Mouse (Mus musculus): ENCODE measurements around the gene Crip2.

Crip2 gene

DNA sequence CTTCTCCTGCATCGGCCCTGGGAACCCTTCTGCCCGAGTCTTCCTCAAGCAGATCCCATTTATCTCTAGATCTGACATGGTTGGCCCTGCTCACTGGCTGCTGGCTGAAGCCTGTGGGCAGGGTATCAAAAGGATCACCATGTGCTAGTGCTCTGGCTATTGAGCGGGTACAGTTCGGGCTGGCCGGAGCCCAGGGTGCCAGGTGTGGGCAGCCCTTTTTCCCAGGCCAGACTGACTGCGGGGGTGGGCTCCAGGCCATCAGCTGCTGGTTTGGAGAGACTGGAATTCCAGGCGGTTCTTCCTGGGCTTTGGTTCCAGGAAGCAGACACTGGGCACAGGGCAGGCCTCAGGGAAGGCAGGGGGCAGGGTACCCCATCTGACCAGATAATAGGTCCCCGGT, 7.4 kb downstream of the Crip2 start:
- DNase-seq (ENCODE audit: low spot score), result no peak

DNA sequence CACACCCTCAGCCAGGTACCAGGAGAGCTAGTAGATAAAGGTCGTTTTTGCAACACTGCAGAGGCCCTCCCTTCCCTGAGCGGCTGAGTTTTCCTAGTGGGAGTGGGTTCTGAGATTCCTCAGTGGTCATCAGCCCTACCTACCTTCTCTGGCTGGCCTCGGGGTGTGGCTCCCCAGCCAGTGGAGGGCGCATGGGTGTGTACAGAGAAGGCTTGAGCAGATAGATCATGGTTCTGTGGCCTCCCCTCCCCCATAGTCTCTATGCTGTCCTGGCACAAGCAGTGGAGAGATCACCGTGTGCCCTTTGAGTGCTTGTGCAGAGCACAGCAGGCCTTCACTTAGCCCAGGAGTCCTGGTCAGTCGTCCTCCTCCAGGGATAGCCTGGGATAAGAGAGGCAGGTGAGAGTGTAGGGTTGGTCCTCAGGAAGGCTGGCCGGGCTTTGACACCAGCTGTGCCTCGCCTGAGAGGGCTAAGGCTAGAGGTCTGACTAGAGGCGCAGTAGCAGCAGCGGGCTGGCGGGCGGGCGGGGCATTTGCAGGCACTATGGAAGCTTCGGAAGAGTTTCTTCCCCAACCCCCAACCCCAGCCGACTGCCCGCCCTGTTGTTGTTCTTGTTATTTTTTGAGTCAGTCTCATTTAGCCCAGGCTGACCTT, 8.5 kb downstream of the Crip2 start:
- DNase-seq (ENCODE audit: low spot score), result no peak

DNA sequence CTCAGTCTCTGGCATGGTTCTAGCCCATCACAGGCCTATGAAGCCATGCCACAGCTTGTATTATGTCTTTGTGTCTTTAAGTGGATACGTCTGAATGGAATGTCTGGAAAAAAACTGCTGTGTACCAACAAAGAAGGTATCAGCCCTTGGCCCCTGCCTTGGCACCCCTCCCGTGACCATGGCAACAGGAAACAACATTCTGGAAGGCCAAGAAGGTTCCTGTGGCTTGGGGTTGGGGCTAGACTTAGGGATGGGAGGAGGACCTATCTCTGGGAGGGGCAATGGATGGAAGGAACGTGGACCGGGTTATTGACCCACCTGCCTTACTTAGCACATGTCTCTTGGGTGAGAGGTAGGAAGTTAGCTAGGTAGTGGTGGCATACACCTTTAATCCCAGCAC, 9.3 kb downstream of the Crip2 start:
- no peak for DNase-seq (ENCODE audit: low spot score)

DNA sequence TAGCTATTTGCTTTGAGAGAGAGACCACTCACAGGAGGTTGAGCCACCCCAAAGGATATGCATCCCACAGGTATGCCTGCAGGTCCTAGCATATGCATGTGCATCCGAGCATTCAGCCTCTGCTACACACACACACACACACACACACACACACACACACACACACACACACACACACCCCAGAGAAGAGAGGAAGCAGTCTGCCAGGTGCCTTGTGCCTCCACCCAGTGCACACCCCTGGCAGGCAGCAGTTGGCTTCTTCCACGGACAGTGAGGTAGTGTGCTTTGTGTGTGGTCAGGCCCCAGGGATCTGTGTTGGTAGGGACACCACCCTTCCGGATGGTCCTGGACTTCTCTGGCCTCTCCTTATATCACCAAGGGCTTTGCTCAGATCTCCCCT, 9.9 kb downstream of the Crip2 start:
- no peak for DNase-seq (ENCODE audit: low spot score)

DNA sequence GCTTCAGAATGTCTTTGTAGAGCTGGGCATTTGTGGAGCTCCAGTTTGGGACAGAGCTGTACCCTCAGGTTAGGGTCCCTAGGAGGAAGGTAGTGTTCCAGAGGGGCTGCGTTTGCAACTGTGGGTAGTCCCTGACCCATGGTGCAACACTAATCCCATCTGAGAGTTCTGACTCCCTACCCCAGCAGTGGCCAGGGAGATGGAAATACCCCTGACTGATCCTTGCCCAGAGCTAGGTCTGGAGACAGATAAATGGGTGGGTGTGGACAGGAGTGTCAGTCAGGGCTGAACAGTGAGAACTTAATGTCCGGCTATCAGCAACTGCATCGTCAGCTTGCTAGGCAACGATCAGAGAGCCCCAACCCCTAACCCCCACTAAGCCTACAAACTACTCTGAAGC, 10.6 kb downstream of the Crip2 start:
- DNase-seq (ENCODE audit: low spot score), result no peak

DNA sequence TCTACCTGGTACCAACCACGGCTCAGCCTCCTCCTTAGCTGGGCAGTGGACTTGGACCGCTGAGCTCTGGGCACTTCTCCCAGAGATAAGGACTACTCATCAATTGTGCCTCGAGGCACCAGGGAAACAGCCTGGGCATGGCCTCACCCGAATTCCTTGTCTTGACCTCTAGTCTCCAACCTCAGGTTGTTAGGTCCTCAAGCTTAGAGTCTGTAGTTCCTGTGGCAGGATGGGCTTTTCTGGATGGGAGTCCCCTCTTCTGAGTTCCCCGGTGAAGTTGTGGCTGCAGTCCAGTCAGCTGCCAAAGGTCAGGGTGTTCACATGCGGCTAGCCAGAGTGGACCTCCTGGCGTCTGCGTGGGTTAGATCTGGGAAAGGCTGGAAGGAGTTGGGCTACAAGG, 11.0 kb downstream of the Crip2 start:
- no peak for DNase-seq (ENCODE audit: low spot score)

DNA sequence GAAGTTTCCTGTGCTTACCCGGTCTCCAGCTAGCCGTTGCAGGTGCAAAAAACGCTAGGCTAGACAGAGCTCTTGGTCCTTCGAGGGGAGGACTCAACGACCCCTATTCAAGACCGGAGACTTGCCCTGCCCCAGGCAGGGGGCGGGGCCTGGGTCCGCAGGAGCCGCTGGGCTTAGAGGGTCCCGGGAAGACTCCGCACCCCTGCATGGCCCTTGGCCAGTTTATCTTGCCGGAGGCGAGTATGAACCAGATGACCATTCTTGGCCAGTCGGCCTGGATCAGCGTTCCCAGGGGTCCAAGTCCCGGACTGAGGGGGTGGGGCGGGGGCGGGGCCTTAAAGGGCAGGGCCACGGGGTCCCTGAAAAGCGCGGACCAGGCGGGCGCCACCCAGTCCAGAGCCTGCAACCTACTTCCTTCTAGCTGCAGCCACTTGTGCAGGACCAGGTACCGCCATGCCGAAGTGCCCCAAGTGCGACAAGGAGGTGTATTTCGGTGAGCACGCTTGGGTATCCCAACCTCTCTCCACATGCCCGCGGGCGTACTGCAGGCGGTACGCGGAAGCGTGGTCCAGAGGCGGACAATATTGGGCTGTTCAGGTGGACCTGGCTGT, 11.7 kb downstream of the Crip2 start:
- DNase-seq (ENCODE audit: low spot score), result no peak

DNA sequence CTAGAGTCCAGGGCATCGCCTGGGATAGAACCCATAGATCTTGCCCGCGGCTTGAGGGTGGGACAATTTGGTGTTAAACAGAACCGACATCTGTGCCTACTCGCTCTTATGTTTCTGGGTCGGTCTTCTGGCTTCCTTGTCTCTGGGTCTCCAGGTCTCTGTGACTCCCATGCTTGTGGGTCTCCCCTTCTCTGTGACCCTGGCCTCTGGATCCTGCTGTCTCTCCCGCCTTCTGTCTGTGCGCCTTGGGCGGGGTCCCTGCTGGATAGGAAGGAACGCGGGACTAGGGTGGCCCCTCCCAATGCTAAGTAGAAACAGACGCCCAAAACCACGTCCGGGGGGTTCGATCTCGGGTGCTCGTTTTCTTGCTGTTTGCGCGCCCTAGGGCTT, 12.2 kb downstream of the Crip2 start:
- no peak for DNase-seq (ENCODE audit: low spot score)

DNA sequence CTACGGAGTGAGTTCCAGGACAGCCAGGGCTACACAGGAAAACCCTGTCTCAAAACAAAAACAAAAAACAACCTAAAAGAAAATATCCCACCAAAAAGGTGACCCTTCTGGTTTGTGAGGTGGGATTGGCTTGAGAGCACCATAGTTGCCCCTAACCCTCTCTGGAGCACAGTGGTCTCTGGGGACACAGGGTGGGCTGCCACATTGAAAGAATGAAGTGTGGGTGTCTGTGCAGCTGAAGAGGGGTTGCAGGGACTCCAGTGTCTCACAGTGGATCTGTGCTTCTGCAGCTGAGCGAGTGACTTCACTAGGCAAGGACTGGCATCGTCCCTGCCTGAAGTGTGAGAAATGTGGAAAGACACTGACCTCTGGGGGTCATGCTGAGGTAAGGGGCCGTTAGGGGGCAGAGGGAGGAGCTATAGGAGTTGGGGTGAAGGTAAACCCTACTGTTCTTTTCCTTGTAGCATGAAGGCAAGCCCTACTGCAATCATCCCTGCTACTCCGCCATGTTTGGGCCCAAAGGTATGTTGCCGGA, 13.0 kb downstream of the Crip2 start:
- DNase-seq (ENCODE audit: low spot score), result no peak

DNA sequence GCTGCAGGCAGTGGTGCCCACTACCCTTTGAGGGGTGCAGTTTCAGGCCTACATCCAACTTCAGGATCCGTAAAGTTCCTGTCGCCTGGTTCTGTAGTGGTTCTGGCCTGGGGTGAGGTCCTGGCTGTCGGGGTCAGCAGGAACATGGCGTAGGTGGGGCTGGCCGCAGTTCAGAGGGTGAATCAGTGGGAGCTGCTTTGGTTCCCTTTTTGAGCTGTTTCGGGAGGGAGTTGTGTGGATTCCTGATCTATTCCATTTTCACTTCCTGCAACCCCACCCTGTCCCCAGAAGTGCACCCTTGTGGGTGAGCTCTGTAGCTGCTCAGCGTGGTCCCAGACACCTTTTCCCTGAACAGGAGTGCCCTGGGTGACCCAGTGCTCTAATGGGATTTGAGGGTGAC, 13.9 kb downstream of the Crip2 start:
- DNase-seq (ENCODE audit: low spot score), result no peak

DNA sequence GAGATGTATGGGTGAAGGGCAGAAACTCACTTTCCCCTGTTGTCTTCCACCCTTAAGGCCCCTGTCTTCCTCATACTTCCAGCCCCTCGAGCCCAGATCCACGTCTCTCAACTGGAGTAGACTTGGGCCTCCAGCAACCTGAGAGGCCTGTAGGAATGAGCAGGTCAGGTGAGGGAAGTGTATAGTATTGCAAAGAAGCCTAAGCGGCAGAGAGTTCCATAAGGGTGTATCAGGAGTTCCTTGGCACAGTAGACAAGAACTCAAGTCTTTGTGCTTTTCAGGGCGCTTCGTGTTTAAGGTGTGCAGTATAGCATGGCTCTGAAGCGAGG, 14.7 kb downstream of the Crip2 start:
- DNase-seq (ENCODE audit: low spot score), result no peak

DNA sequence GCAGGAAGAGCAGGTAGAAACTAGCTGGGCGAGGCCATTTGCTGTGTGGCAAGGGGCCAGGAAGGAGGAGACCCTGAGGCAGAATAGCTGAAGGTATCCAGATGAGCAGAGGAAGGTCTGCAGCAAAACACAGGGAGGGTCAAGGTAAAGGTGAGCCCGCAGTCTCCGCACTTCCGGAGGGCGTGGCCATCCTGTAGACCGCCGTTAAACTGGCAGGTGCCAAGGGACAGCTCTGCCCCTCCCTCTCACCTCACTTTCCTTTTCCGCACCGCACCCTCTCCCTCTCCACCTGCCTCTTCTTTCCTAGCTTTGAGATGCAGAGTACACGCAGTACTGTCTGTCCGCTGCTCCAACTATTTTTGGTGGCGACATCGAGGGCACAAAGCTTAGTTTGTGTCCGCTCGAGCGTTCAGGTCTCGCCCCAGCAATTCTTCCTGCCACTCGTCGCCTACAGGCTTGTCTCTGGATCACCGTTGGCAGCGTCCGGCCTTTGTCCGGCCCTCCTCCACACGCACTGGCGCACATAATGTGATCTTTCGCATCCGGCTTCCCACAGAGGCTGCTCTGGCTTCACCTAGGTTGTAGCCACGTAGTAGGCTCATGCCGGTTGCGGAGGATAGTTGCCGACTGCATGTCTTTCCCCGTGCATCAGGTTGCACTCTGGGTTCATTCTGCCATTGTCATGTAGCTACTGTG, 15.2 kb downstream of the Crip2 start:
- DNase-seq (ENCODE audit: low spot score), result peak; percentile 37

DNA sequence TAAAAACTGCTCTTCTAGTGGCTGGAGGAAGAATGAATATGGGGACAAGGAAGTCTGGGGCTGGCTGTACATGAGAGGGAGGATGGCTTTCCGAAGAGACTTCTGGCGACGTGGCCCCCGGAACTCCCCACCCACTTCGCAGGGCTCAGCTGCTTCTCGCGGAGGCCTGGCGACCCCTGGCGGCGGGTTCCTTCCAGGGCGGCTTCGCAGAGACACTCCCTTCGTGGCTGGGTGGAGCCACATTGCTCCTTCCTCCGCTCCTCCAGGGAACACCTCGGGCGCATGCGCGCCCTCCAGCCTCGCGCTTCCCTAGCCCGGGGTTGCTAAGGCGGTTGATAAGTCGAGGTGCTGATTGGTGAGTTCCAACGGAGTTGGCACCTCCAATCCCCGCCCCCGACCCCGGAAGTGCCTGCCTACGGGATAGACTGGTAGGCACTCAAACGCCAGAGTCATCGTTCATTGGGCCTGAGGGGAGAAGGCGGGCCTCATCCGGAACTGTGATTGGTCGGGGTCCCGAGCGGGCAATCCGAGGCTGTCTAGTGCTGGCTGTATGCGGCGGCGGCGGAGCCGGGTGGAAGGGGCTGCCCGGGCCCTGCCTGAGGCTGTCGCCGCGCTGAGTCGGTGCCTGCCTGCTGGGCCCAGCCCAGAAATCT, 16.0 kb downstream of the Crip2 start, which contains the start of gene Tedc1:
Gene Tedc1 (plus strand): TSS at position 535 of the 653 bp plus-strand sequence.
- peak; percentile 97 for DNase-seq (ENCODE audit: low spot score)

DNA sequence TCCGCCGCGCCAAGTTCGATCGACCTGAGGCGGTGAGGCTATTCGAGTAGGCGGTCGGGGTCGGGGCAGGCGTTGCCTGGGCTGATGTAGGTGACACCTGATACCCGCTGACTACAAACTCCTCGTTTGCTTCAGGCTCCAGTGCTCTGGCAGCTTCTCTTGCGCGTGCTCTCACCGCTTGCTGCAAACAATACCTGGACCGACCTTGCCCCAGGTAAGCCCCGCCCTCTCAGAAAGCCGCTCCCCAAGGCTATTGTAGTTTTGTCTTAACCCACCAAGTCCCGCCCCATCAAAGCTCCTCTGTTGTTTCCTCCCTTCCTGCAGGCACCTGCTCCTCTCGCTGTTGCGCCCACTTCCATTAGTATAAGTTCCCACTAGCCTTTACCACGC, 16.5 kb downstream of the Crip2 start:
- no peak for DNase-seq (ENCODE audit: low spot score)

DNA sequence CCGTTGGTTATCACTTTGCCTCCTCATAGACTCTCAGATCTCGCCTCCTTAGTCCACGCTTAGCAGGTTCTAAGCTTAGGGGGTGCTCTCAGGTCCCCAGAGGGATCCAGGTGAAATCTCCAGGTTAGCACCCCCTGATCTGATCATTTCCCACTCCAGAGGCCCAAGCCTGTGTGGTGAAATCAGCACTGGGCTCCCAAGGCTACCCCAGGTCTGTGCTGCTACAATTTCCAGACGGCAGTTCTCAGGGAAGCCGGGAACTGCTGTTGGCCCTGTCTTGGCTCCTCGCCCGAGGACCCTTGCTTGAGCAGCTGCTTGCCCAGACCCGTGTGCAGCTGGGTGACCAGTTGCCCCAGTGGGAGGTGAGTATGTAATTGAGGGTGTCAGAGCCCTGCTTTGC, 17.0 kb downstream of the Crip2 start:
- DNase-seq (ENCODE audit: low spot score), result no peak

DNA sequence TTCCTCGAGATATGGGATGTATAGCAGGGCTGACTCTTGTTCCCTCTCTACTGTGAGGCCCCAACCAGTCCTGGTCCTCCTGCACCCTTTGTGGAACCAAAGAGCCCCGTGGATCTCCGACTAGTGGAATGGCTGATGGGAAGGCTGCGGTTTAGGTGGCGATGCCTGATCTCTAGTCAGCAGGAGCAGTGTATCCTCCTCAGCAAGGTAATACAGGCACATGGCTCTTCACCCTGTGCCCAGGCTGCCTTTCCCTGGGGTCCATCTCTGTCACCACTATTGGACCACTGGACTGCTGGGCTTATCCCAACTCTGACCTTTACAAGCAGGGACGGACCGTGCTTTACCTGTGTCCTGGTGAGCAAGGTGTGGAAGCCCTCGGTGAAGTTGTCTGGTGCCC, 17.5 kb downstream of the Crip2 start:
- no peak for DNase-seq (ENCODE audit: low spot score)

DNA sequence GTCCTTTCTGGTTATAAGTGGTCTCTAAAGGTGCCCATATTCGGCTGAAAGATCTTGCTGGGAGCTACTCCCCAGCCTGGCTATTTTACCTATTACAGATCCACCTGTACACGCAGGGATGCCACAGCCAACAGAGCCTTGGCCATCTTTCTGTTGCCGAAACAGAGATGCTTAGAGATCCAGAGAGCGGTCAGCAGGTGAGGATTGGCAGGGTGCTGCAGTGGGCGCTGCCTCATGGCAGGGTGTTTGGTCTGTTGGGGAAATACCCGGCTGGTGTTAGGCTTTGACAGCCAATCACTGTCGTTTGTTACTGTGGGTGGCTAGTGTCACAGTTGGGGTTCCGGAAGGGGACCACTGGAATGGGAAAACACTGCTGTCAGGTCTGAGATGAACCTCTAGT, 17.9 kb downstream of the Crip2 start:
- no peak for DNase-seq (ENCODE audit: low spot score)

DNA sequence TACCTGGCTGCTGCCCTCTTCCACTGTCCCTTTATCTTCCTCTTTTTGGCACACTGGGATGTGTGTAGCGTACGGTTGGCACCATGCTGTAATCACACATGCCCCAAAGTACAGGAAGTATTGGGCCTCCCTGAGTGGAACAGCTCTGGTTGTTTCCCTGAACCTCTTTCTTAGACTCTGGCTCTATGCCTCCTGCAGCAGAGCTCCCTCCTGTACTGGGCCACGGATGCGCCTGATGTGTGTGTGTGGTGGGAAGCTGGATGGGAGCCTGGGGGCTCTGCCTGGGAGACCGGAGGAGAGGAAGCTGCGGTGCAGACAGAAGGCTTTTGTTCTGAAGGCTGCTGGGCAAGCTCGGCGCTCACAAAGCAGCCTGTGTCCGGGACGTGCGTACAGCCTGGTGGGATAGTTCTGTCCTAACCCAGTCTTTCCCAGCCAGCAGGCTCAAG, 23.5 kb downstream of the Crip2 start:
- DNase-seq (ENCODE audit: low spot score), result no peak

DNA sequence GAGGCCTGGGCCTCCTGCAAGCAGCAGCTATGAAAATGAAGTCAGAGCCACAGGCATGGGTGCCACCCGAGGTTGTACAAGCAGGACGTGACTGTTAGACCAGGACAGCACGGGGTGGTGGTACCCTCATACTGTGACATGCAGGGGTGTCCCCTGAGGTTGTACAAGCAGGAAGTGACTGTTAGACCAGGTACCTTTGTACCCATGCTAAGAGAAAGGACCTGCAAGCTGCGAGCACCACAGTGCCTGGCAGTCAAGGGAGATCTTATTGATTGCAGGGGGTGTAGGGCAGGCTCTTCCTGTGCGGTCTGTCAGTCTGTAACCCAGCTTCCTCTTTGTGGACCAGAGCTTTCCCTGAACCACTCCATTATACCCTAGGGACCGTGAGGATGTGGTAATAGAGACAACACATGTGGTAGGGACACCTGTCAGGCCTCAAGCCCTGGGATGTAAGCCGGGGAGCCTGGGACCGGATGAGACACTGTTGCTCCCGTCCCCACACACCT, 28.0 kb downstream of the Crip2 start:
- DNase-seq (ENCODE audit: low spot score), result no peak

DNA sequence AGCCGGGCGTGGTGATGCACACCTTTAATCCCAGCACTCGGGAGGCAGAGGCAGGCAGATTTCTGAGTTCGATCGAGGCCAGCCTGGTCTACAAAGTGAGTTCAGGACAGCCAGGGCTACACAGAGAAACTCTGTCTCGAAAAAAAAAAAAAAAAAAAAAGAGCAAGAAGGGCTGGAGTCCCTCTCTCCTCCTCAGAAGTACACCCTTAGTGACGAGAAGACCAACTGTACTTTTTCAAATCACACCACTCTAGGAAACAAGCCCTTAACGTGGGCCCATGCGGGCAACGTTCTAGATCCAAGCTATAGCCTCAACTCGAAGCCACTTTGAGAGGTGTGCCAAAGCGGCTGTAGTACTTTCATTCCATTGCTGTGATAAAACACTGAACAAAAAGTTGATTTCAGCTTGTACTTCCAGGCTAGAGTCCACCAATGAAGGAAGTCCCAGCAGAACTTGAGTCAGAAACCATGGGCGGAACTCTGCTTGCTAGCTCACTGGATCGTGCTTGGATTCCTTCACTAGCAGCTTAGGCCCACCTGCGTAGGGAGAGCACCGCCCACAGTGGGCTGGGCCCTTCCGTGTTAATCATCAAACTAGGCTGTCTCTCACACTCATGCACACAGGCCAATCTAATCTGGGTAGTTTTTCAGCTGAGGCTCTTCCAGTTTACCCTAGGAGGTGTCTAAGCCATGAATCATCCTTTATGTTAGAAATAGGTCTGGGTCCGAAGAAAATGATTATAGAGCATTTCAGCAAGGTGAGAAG, 37.1 kb downstream of the Crip2 start:
- no peak for DNase-seq (ENCODE audit: low spot score)

DNA sequence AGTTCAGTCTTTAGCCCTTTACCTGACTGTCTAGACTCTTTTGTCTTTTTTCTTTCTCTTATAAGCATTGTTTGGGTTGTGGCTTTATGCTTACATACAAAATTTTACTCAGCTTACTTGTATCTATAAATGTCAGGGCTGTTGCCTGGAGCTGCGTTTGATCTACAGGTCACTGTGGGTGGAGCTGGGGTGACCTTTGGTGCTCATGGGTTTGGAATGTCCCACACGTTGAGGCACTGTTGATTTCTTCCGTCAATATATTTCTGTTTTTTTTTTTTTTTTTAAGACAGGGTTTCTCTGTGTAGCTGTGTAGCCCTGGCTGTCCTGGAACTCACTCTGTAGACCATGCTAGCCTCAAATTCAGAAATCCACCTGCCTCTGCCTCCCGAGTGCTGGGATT, 41.0 kb downstream of the Crip2 start:
- no peak for DNase-seq (ENCODE audit: low spot score)

DNA sequence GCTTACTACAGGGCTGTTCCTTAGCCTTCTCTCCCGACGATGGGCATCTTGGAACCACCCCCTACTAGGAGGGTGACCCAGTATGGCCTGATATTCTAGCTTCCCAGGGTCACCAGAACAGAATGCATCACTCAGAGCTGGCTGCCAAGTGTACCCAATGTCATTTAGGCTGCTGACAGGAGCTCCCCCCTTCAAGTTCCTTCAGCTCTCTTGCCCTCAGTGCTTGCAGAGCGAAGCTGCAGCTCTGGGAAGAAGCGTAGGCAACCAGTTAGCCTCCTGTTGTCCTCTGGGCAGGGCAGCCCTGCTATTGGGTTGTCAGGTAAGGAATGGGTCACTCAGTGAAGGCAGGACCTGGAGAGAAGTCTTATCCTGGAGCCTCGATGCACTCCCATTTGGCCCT, 44.9 kb downstream of the Crip2 start:
- DNase-seq (ENCODE audit: low spot score), result no peak

Data from ovary, postnatal 10 days (tissue).